Mouse (Mus musculus) liver, embryonic 12.5 days (tissue): ENCODE results near the gene Aprt. TPM values are rescaled to one million over a fixed set of nuclear protein-coding genes. Genes with fewer than 3 reads are reported as not detected.

Experiments
- ATAC-seq: fragments of 200-750 bp; cut with Nextera tagmentation; 2 replicates; pipeline ENCODE4 v1.8.0; 2017; ENCODE audit warnings: moderate number of reproducible peaks, mild to moderate bottlenecking, moderate library complexity
- H3K27ac ChIP-seq: fragments of 300-500 bp; sonication (generic); 2 replicates; pipeline ENCODE4 v1.5.1; 2016; ENCODE audit warnings: mild to moderate bottlenecking
- H3K27me3 ChIP-seq: fragments of 300-500 bp; sonication (generic); replicated peaks from 2 replicates; pipeline ENCODE4 v1.6.1; 2016; ENCODE audit warnings: mild to moderate bottlenecking, moderate library complexity
- H3K36me3 ChIP-seq: fragments of 300-500 bp; sonication (generic); 2 replicates; pipeline ENCODE4 v1.6.1; 2016; ENCODE audit warnings: mild to moderate bottlenecking, moderate library complexity
- H3K4me1 ChIP-seq: fragments of 300-500 bp; sonication (generic); 2 replicates; pipeline ENCODE4 v1.6.1; 2016
- H3K4me2 ChIP-seq: fragments of 300-500 bp; sonication (generic); 2 replicates; pipeline ENCODE4 v1.6.1; 2016; ENCODE audit warnings: mild to moderate bottlenecking, moderate library complexity
- H3K4me3 ChIP-seq: fragments of 300-500 bp; sonication (generic); 2 replicates; pipeline ENCODE4 v1.5.1; 2016; ENCODE audit warnings: mild to moderate bottlenecking, moderate library complexity
- H3K9ac ChIP-seq: fragments of 300-500 bp; sonication (generic); 2 replicates; pipeline ENCODE4 v1.6.1; 2016; ENCODE audit warnings: mild to moderate bottlenecking, moderate library complexity
- H3K9me3 ChIP-seq: fragments of 300-500 bp; sonication (generic); replicated peaks from 2 replicates; pipeline ENCODE4 v1.6.1; 2016; ENCODE audit warnings: mild to moderate bottlenecking, moderate library complexity
- WGBS: fragments of 180-500 bp; shearing (Covaris S2); methylation state at CpG from one replicate; pipeline ENCODE4 v1.1.7; 2016; ENCODE audit not compliant: insufficient replicate concordance; 5-methylcytosine and 5-hydroxymethylcytosine counted together
- polyA plus RNA-seq: library from polyadenylated mRNA; unstranded; fragments of >200 nt; fragmentation: Nextera tagmentation; extraction: Ambion mirVana; gene quantifications from 2 replicates; pipeline ENCODE4 v1.2.1, GENCODE M21; 2016

Gene Aprt
- polyA plus RNA-seq, 1 experiment from 2014 or later = 253 TPM

DNA sequence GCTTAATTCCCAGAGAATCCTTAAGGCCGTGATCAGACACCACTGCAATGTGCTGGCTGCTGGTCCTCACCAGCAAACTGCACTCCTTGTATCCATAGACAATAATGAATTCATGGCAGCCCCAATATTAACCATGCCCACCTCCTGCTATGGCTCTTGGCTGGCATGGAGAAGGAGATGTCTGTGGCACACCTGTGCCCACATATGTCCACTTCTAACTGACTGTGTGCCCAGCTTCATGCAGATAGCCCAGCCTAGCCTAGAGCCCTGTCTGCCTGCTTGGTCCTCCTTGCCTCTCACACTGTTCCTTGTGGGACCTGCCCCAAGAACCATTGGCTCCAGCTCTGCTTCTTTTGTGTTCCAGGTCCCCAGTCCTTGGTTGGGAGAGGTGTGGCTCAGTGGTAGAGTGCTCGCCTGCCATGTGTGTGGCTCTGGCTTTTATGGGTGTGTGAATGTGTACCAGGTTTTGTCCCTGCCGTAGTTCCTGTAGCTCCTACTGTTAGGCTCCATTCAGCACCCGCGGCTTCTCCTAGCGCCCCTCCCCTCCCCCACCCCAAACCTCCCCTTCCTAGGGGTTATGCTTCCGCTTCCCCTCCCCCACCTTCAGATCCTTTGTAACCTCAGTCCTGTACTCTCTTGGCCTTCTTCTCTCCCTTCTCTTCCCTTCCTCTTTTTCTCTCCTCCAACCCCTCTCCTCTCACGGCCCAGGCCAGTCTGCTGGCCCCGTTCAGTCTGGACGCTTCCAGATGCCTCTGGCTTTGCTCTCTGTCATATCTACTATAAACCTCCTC lies 19.3 kb downstream of the Aprt start:
- Histone ChIP-seq H3K9me3 (no peaks in the 10 kb centered on the region), H3K36me3 (no peaks in the 10 kb centered on the region), H3K27ac (peak overlapping the region; percentile 67), H3K9ac (peak overlapping the region; percentile 68), H3K4me1 (peaks cover 62% of the 10 kb centered on the region), H3K27me3 (no peaks in the 10 kb centered on the region), H3K4me2 (peak overlapping the region; percentile 64), H3K4me3 (peak overlapping the region; percentile 41)
- WGBS = 14% methylated on average over 10 of the region's 10 CpGs
- ATAC-seq = no peak; the same call in 1 of the 2 replicates

DNA sequence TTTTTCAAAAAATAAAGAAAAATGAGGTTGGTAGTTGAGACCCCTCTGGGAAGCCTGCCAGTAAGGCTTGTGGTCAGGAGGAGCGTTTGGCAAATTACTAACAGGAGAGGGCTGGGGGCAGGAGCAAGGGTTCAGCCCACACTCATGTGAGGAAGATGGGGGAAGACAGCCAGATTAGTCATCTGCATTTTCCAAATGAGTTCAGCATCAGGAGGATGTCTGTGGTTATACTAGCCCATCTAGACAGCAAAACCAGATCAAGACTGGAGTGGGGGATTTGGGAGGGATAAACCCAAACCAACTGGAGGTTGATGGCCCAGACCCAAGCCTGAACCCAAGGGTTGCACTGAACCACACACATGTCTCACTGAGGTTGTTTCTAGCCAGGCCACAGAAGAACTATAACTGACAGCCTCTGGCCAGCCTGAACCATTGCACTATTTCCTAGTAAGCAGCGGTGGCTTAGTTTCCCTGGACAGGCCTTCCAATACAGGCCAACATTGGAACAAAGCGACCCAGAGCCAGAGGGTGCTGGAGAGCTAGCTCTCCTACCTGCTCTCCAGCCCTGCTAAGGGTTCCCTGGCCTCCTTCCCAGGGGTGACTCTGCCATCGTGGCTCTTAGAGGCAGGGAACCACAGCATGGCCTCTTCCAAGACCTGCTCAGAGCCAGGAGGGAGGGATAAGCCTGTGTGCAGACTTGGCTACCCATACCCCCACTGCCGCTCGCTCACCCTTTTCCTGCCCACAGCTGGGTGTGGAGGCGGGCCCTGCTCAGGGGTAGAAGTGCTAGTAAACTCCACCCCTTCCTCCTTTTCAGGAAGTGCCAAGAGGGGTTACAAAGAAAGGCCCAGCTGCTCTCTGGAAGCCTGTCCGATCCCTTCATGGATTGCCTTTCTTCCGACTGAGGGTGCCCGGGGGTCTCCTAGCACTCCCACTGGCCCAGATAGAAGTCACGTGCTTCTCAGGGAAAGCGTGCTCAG lies 20.4 kb downstream of the Aprt start:
- H3K9ac ChIP-seq = peak overlapping the region; percentile 68
- ATAC-seq = peak; percentile 75
- H3K4me3 ChIP-seq = peak overlapping the region; percentile 41
- H3K4me1 ChIP-seq = peaks cover 68% of the 10 kb centered on the region
- no peaks in the 10 kb centered on the region for H3K9me3 ChIP-seq
- no peaks in the 10 kb centered on the region for H3K36me3 ChIP-seq
- peak overlapping the region; percentile 67 for H3K27ac ChIP-seq
- 20% methylated on average over 12 of the region's 12 CpGs for WGBS
- no peaks in the 10 kb centered on the region for H3K27me3 ChIP-seq
- peak overlapping the region; percentile 64 for H3K4me2 ChIP-seq

DNA sequence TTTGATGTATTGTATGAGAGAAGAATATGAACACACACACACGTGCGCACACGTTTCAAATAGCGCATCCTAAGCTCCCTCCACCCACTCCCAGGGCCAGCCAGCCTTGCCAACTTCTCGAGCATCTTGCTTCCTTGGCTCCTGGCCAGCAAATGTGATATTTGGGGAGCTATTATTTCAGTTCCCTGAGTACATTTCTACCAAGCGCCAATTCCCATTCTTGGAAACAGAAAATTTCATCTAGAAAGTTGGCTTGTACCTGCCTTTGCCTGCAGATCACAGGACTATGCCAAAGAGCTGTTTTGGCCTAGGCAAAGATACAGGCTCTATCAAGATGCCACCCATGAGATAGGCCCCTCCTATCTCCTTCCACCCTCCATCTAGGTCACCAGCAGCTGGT lies 21.9 kb downstream of the Aprt start:
- Histone ChIP-seq H3K36me3 (no peaks in the 10 kb centered on the region), H3K4me1 (peaks cover 73% of the 10 kb centered on the region), H3K4me3 (no peak overlapping the region), H3K9ac (no peak overlapping the region), H3K9me3 (no peaks in the 10 kb centered on the region), H3K4me2 (no peak overlapping the region), H3K27ac (no peak overlapping the region), H3K27me3 (no peaks in the 10 kb centered on the region)
- ATAC-seq = no peak
- whole genome bisulfite sequencing = 83% methylated on average over 6 of the region's 6 CpGs

DNA sequence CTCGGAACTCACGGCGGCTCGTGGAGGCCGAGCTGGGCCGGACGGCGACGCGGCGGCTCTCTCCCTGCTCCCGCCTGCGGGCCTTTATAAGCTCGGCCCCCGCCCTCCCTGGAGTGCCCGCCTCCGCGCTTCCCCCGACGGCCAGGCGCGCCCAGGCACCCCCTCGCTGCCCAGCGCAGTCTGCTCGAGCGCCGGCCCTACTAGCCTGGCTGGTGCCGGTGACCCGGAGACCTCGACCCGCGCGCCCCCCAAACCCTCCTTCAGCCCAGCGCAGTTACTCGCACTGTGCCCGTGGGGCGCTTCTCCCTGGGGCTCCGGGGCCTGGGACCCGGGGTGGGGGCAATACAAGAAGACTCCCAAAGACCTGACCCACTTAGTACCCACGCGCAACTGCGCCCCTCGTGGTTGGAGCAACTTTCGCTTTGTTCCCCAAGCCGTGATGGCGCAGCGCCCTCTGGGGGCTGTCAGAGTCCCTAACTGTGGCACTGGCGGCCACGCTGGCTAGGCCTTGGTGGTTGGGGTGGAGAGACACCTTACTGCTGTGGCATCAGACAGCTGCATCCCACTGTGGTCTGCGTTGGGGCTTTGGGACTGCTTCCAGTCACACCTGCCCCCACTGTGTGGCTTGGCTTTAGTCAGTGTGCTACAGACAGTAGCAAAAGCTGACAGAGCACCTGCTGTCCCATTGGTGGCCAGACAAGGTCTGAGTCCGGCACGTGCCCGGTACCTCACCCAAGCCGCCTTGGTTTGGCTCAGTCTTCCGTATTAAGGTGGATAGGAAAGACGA lies 25.3 kb downstream of the Aprt start, which contains the start of gene Piezo1:
Piezo1 (minus strand) TSS at position 65 of the 787 bp plus-strand sequence.
- 8% methylated on average over 56 of the region's 56 CpGs for WGBS
- peak; percentile 74 for ATAC-seq

DNA sequence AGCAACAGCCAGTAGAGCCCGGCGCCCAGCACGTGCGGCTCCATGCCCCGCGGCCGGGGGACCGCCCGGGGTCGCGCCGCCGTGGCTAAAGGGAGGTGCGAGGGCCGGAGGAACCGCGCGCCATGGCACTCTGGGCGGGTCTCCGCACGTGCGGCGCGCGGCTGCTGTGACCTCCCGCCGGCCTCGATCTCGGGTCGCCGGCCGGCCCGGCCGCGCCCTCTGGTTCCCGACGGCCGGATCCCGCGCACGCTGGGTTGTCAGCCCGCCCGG lies 25.8 kb downstream of the Aprt start:
- Histone ChIP-seq H3K36me3 (peaks cover 14% of the 10 kb centered on the region), H3K4me1 (peaks cover 77% of the 10 kb centered on the region), H3K4me2 (peak overlapping the region; percentile 98), H3K9ac (peak overlapping the region; percentile 99), H3K4me3 (peak overlapping the region; percentile 93), H3K27me3 (no peaks in the 10 kb centered on the region), H3K27ac (peak overlapping the region; percentile 98), H3K9me3 (no peaks in the 10 kb centered on the region)
- under 1% methylated on average over 43 of the region's 43 CpGs for WGBS
- peak; percentile 9 for ATAC-seq

More for the DNA sequence above, 25.3 kb downstream of the Aprt start, which contains the start of gene Piezo1:
- Histone ChIP-seq H3K9me3 (no peaks in the 10 kb centered on the region), H3K27me3 (no peaks in the 10 kb centered on the region), H3K9ac (peak within 1 kb of the TSS; percentile 99), H3K27ac (peak within 1 kb of the TSS; percentile 98), H3K4me2 (peak within 1 kb of the TSS; percentile 98), H3K4me3 (peak within 1 kb of the TSS; percentile 93), H3K4me1 (peaks cover 77% of the 10 kb centered on the region), H3K36me3 (peaks cover 12% of the 10 kb centered on the region)

DNA sequence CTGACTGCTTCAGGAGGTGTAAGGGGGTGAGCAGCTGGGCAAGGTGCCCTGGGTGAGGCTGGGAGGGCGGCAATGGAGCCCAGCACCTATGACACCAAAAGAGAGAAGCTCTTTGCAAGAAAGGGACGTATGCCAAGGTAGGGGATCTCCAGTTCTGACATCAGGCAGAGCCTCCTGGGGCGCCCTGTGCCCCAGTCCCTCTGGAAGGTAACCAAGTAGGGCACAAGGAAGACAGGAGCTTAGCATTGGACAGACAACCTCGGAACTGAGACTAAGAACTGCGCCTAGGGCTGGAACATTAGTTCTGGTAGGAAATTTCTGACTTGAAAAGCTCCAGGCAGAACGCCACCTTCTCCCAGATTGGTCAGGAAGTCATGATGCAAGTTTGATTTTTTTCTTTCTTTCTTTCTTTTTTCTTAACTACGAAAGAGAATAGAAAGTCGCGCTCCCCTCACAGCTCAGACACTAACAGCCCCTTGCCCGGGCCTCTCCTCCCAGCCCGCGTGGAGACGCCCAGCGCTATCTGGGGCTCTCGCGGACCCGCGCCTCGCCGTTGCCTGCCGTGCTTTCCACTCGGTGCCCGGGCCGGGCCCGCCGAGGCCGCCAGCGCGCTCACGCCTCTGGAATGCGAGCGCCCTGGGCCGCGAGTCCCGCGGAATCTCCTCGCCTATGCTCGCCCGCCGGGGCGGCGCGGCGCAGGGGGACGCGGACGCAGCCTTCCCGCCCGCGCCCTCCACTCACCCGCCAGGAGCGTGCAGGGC lies 26.3 kb downstream of the Aprt start:
- 2% methylated on average over 52 of the region's 52 CpGs for WGBS
- Histone ChIP-seq H3K4me3 (peak overlapping the region; percentile 93), H3K27ac (peak overlapping the region; percentile 98), H3K36me3 (peaks cover 14% of the 10 kb centered on the region), H3K9ac (peak overlapping the region; percentile 99), H3K27me3 (no peaks in the 10 kb centered on the region), H3K9me3 (no peaks in the 10 kb centered on the region), H3K4me1 (peaks cover 77% of the 10 kb centered on the region), H3K4me2 (peak overlapping the region; percentile 98)
- peak; percentile 22; the same call in 1 of the 2 replicates for ATAC-seq

DNA sequence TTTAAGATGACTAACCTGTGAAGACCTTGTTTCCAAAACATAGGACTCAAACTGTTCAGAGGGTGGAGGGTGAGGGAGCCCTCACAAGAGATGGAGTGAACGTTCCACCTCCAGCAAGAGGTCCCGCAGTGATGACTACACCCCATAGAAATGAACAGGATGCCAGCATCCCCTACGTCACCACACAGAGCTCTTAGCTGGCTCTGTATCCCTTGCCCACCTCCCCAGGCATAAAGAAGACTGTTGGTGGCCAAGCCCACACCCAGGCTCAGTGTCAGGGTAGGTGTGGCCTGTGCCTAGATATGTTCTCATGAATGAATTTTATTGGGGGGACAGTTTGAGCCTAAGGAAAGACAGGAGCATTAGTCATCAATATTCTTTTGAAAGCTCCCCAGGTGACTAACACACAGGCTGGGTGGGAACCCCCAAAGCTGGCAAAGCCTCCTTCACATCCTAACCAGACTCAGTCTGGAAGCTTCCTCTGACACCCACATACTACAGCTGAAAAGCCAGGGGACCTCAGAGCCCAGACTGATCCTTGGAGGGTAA lies 27.7 kb downstream of the Aprt start:
- WGBS = 65% methylated on average over 3 of the region's 3 CpGs
- peak overlapping the region; percentile 93 for H3K4me3 ChIP-seq
- H3K4me2 ChIP-seq = peak overlapping the region; percentile 98
- no peak for ATAC-seq
- H3K27ac ChIP-seq = peak overlapping the region; percentile 98
- H3K9me3 ChIP-seq = no peaks in the 10 kb centered on the region
- H3K4me1 ChIP-seq = peaks cover 77% of the 10 kb centered on the region
- H3K9ac ChIP-seq = peak overlapping the region; percentile 99
- H3K27me3 ChIP-seq = no peaks in the 10 kb centered on the region
- peaks cover 27% of the 10 kb centered on the region for H3K36me3 ChIP-seq

DNA sequence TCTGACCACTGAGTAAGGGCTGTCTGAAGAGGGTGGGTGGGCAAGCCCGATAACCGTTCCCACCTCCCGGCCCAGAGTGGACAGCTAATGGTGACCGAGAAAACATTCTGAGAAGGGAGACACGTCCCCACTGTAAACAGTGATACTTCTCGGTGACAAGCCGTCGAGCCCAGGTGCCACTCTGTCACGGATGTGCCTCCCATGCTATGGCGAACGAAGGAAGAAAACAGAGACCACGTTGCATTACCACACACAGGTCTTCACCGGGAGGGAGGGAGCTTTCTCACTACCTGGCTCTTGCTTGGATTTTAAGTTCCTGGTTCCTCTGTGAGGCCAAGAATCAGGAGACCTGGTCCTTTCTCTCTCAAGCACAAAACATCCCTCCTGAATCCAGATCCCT lies 28.4 kb downstream of the Aprt start:
- Histone ChIP-seq H3K4me2 (peak overlapping the region; percentile 98), H3K4me3 (peak overlapping the region; percentile 93), H3K27ac (peak overlapping the region; percentile 98), H3K4me1 (peaks cover 77% of the 10 kb centered on the region), H3K9ac (peak overlapping the region; percentile 99), H3K9me3 (no peaks in the 10 kb centered on the region), H3K36me3 (peaks cover 33% of the 10 kb centered on the region), H3K27me3 (no peaks in the 10 kb centered on the region)
- 27% methylated on average over 13 of the region's 13 CpGs for WGBS
- ATAC-seq = no peak

DNA sequence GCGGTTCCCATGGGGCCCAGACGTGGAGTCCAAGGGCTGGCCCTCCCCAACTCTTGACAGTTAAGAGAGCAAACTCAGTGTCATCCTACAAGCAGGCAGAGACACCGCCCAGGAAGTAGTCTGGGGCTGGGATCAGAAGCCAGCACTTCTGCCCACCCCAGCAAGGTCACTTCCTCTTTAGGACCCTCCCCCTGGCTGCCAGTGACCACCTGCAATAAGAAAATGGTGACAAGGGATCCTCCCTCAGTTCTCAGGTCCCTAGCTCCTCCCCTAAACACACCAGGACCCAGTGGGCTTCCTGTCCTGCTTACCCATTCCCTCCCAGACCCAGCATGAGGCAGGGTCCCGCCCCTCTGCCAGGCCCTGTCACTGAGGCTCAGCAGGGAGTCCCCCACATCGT lies 28.9 kb downstream of the Aprt start:
- peak overlapping the region; percentile 98 for H3K4me2 ChIP-seq
- peaks cover 81% of the 10 kb centered on the region for H3K4me1 ChIP-seq
- 4% methylated on average over 5 of the region's 5 CpGs for WGBS
- H3K27ac ChIP-seq = peak overlapping the region; percentile 98
- no peaks in the 10 kb centered on the region for H3K27me3 ChIP-seq
- peak overlapping the region; percentile 93 for H3K4me3 ChIP-seq
- peak overlapping the region; percentile 99 for H3K9ac ChIP-seq
- H3K9me3 ChIP-seq = no peaks in the 10 kb centered on the region
- ATAC-seq = peak; percentile 71
- peaks cover 38% of the 10 kb centered on the region for H3K36me3 ChIP-seq

DNA sequence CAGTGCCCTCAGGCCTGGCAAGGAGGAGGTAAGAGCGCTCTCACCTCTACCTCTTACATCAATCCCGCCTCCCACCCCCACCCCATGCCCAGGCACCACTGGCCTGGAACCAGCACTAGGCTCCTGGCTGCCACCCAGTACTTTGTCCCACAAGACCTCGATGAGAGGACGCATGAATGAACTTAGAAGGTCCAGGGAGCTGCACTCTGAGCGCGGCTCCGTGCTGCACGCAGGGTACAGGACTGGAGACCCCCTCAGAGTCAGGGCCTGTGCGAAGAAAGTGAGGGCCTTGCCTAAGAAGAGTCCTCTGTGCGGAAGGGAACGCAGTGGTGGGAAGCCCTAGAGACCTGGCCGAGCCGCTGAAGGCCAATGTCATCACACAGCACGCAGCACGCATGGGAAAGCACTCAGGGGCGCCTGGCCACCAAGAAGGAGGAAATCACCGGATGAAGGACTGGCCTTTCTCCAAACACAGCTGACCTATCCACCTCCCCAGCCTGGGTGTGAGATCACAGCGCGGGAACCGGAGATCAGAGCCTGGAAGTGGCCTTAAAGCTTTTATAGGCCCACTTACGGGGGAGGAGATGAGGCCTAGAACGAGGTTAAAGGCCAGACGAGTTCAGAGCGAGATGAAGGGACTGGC lies 29.8 kb downstream of the Aprt start:
- Histone ChIP-seq H3K9ac (peak overlapping the region; percentile 99), H3K9me3 (no peaks in the 10 kb centered on the region), H3K27me3 (no peaks in the 10 kb centered on the region), H3K27ac (peak overlapping the region; percentile 98), H3K36me3 (peaks cover 47% of the 10 kb centered on the region), H3K4me3 (peak overlapping the region; percentile 93), H3K4me2 (peak overlapping the region; percentile 98), H3K4me1 (peaks cover 87% of the 10 kb centered on the region)
- 61% methylated on average over 24 of the region's 24 CpGs for WGBS
- no peak for ATAC-seq
